Mouse (Mus musculus) spleen, postnatal 10 days (tissue): ENCODE data around the gene Ankrd36.
"Not testable (repeated sequence)": the region's sequence is repeated elsewhere in the genome, so short reads cannot be mapped to it uniquely, and the experiment has no call there.

Experiments used
- DNase-seq, 2 experiments: peaks; one replicate each; pipeline ENCODE4 v3.0.0; 2021 to 2022; ENCODE audit warnings: low spot score in 2 of 2

Gene Ankrd36

DNA sequence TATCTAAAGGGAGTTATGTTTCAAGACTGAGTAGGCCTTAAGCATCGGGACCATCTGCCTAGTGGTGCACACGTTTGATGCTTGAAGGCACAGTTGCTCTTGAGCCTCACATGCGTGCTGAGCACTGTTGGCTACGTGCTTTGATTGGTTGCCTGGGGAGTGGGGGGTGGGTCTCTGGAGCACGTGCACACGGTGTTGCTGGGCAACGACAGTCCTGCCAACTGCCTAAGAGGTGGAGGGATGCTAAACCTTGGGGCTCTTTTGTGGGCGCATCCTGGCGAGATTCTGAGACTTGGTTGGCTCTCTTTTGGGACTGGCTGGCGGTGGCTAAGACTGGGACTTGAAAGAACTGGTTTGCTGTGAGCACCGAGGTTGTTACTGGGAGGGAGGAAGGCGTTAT, at the start of gene Ankrd36:
Gene Ankrd36 (plus strand): TSS at position 211 of the 400 bp plus-strand sequence.
- no peak for DNase-seq

- peak; percentile 95 to 97 for DNase-seq
These were observed 48.8 kb upstream of the Ankrd36 start, which contains the start of gene Xbp1 for GRCm38 (mm10) chr11:5520412-5521265. Xbp1 (plus strand) TSS chr11:5520659.

- DNase-seq, result peak in 1 of 2 experiments; percentile 59
These were observed 48.3 kb upstream of the Ankrd36 start for GRCm38 (mm10) chr11:5521266-5521515.

DNA sequence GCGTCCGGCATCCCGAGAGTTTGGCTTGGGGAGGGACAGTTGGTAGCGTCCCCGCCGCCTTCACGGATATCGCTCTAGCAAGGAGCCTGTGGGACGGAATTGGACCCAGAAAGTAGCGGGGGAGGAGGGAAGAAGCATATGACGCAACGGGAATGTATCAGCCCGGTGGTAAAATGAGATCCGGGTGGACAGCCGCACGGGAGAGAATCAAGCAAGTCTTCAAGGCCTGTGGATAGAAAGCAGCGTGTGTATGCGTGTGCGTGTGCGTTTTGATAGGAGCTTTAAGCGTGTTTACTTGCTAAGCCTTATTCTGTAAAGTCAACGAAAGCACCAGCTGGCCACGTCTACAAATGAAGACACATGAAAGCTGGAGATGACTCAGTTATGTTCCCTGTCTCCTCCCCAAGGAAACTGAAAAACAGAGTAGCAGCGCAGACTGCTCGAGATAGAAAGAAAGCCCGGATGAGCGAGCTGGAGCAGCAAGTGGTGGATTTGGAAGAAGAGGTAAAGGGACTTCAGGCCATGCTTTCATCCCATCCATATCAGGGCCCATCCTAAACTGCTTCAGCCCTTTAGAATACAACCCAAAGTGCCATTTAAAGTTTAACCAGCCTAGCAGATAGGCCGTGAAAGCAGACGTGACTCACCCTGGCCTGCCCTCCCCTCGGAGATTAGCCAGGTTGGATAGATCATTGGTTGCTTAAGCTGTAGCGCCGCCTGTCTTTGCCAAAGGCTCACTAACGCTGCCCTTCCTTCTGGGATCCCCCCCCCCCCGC, 47.8 kb upstream of the Ankrd36 start:
- DNase-seq, result peak; percentile 70 to 74

GRCm38 (mm10) chr11:5522798-5523415, 46.6 kb upstream of the Ankrd36 start:
- no peak for DNase-seq

- no peak for DNase-seq
These were observed 44.1 kb upstream of the Ankrd36 start for GRCm38 (mm10) chr11:5525418-5525817.

DNA sequence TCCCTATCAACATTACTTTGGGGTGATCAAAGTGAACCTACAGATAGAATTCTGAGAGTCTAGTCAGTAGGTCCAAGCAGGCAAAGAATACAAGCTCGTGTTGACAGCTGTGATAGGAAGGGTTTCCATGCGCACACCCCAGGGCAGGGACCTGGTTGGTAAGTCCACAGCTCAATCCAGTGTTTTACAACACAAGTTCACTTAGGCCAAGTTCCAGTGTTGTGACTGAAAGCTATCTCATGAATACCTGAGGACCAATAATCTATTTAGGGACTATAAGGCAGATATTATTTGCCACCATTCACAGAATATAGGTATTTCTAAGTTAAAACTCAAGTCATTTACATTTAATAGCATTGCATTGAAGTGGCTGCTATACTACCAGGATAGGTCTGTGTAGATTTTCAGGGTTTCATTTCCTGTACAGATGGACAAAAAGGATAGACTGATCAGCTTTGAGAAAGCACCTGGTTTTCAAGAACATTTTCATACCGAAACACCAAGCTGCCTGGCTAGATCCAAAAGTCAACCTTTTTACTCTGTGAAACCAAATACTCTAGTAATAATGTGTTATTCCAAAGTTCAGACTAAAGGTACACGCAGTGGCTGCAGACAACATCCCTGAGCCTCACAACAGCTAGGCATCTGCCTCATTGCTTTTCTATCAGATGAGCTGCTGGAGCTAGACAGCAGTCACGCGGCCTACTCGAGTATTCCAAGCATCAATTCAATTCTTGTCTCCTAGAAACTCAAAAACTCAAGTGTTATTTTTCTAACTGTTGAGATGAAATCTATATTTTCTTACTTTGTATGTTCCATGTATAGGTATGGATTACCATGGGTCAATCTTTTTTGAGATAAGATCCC, 42.7 kb upstream of the Ankrd36 start:
- no peak for DNase-seq

GRCm38 (mm10) chr11:5527865-5528523, 41.5 kb upstream of the Ankrd36 start:
- no peak for DNase-seq

DNA sequence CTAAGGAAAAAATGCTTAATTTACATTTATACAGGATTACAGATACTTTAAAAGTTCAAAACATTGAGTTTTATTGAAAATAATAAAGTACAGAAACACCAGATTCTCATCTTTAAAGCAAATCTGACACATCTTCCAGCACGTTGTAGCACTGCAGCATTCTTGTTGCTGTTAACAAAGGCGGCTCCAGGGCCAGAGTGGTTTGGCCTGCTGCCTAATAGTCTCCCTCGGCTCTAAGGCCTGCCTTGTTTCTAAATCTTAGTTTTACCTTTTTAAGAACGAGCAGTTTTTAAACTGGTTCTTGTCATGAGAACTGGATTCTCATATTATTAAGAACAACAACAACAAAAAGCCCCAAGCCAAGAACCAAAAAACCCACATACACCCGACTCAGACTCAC, 40.6 kb upstream of the Ankrd36 start:
- DNase-seq, result no peak

DNA sequence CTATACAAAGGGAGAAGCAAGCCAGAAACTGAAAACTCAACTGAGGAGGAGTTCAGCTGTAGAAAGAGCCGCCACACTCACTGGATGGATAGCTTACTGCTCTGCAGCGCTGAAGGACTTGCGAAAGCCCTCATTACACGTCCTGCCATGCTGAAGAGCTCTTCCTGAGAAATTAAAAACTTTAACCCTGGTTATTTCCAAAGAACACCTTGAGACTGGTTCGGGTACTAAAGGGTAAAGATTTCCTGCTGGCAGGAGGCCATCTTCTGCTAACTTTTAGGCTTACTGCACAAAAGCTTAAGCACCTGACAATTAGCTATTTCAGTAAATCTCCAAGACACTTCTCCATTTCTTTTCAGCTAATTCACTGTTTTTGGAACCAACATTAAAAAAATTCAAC, 39.3 kb upstream of the Ankrd36 start:
- DNase-seq, result no peak

GRCm38 (mm10) chr11:5530717-5531116, 38.8 kb upstream of the Ankrd36 start:
- no peak for DNase-seq

GRCm38 (mm10) chr11:5533108-5533507, 36.4 kb upstream of the Ankrd36 start:
- DNase-seq, result no peak

- DNase-seq, result not testable (repeated sequence)
These were observed 32.0 kb upstream of the Ankrd36 start for GRCm38 (mm10) chr11:5537454-5537853.

- DNase-seq, result no peak
These were observed 29.2 kb upstream of the Ankrd36 start for GRCm38 (mm10) chr11:5540331-5540730.

DNA sequence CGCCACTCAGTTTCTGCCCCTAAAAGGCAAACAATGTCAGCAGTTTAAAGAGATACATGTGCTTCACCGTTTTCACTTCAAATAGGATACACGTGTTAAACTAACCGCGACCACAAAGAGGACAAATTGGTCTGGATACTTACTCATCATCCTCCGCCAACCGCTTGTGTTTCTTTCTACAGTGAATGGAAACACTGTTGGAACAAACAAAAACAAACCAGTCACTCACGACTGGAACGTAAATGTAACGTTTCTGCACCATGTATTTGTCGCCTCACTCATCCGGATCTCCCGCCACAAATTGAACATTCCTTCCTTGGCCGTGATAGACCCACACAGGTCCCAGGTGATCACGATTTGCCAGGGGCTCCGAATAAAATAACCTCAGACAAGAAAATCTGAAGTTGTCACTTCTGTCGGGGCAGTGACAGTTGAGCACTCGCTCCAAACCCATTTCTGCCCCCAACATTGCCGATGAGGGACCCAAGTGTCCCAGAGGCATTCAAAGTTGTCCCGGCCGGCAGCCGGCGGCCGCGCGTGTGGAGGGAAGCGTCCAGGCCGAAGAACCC, 28.2 kb upstream of the Ankrd36 start:
- DNase-seq, result no peak

DNA sequence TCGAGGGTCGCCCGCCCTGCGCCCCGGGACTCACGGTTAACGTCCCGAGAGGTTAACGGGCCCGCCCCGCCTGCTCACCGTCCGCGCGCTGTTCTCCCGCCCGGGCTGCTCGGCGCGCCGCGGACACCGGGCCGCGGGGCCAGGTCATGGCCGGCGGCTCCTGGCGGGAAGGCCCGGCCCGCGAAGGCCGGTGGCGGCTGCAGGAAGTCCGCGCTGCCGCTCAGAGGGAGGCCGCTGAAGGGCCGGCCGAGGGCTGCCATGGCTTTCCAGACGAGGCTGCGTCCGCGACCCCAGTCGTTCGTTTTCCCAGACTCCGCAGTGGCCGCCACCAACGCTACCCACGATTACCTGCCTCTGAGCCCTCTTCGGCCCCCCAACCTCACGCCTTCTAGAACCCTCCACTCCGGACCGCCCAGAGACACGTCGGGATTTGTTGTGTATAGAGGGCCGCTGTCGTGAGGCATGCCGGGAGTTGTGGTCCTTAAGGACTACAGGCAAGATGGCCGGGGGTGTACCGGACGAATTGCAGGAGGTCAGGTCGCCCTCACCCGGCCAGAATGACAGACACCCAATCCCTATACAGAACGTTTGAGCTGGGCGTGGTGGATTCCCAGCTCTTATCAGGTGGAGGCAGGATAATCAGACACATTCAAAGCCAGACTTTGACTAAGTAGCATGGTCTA, 27.5 kb upstream of the Ankrd36 start, which contains the start of gene Ccdc117:
Gene Ccdc117 (minus strand): TSS at position 389 of the 683 bp plus-strand sequence.
- peak; percentile 80 to 95 for DNase-seq

- no peak for DNase-seq
These were observed 26.9 kb upstream of the Ankrd36 start for GRCm38 (mm10) chr11:5542482-5543185.

DNA sequence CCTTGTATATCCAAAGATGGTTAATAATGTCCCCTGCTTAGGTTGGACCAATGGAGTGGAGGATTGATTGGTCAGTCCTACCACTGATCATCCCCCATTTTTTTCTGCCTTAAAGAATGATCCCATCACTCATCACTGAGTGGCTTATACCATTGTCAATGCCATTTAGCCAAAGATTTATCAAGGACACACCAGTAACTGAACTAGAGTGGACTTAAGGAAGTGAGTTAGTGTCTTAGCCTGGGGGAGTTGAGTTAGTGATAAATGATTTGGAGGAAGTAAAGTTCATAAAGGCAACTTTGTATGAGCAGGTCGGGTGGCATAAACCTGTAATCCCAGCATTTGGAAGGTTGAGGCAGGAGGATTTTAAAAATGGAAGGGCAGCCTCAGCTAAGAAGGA, 26.2 kb upstream of the Ankrd36 start:
- DNase-seq, result no peak

DNA sequence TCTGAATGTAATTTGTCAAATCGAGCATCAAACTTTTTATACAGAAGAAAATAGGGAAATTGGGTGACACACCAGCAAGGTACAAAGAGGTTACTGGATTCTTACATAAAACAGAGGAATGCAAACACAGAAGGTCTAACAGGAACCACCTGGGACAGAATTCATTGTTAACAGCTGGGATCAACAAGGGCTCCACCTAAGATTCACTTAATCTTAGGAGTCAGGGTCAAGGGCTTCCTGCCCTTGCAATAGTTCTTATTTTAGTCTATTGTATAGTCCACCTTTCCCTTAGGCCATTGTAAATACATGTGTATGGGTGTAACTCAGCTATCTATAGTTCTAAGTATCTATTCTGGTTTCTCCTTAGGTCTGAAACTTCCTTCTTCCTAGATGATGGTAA, 24.8 kb upstream of the Ankrd36 start:
- DNase-seq, result not testable (repeated sequence)
